In the genomic region with DNA sequence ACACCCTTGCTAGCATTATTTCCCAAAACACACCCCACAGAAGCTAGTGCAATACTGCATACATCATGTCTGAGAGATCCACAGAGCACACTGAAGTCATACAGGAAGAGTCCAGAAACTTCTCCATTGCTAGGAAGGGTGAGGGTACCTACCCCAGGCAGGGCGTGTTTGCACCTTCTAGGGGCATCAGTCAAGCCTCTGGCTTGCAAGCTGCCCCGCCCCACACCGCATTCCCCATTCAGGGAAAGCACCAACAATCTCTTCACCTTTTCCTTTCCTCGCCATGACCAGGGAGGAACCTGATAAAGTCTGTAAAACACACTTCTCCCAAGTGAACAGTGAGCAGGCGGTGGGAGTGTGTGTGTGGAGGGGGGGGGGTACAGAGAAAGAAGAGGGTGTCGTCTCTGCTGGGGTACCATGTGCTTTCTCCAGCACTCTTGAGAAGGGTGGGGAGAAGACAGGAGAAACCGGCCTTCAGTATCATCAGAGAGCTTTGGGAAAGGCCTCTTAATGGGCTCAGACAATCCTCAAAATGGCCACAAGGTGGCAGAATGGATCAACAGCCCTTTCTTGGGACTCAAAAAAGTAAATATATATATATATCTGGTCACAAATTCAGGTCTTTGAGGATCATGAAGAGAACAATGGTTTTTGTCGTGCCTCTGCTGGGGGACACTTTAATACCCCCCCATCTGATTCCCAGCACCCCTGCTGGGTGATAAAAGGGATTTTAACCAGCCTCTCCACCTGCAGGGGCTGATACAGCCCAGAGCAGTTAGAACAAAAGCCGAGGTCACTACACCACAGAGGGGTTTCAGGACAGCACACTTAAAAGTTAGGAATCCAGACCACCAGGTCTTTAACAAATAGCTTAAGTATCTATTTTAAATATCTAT, we compare ENCODE assay signal across 8 mouse cellular contexts.
DNase-seq lines count a peak whose midpoint lies in the region; ATAC-seq and TF ChIP-seq lines count a peak whose summit lies in the region.

No protein-coding gene starts in this region.

- no peak overlapping the region for H3K27ac ChIP-seq in hindbrain, embryonic 15.5 days (replicated peaks)
- H3K27ac ChIP-seq in small intestine, adult 2 months (ENCODE audit: insufficient read depth, low read depth, low read length) = no peak overlapping the region

- TF ChIP-seq CTCF in small intestine, adult 2 months (IDR thresholded peaks at IDR 0.05; ENCODE audit: extremely low read depth, insufficient read length, insufficient replicate concordance, low read depth, low read length) = peak; percentile 20; the same call in 1 of the 2 replicates

- no peaks in the 10 kb centered on the region for H3K9me3 ChIP-seq in hindbrain, embryonic 15.5 days

- H3K36me3 ChIP-seq in hindbrain, embryonic 15.5 days = no peaks in the 10 kb centered on the region
- H3K36me3 ChIP-seq in small intestine, adult 2 months (ENCODE audit: control insufficient read depth, insufficient read depth, low read length) = no peaks in the 10 kb centered on the region

- peak; percentile 67 for DNase-seq in urinary bladder, postnatal 14 days (ENCODE audit: low spot score)
- DNase-seq in urinary bladder, adult 18-20 months (ENCODE audit: low spot score in 2 of 2) = no peak
- peak; percentile 74 to 78 for DNase-seq in cerebellum, adult 18-20 months
- DNase-seq in forelimb bud, embryonic 11.5 days (ENCODE audit: low read depth, low spot score) = peak; percentile 74
- peak; percentile 42 to 64 for DNase-seq in layer of hippocampus, postnatal 25 days (ENCODE audit: extremely low spot score in 1 of 2, low spot score in 1 of 2)
- peak; percentile 80 for DNase-seq in mesoderm, embryonic 11.5 days (ENCODE audit: low read depth, low spot score)

- no peak overlapping the region for H3K4me3 ChIP-seq in hindbrain, embryonic 15.5 days
- no peak overlapping the region for H3K4me3 ChIP-seq in small intestine, adult 2 months (ENCODE audit: low read depth, low read length)

- H3K27me3 ChIP-seq in hindbrain, embryonic 15.5 days = no peaks in the 10 kb centered on the region
- no peaks in the 10 kb centered on the region for H3K27me3 ChIP-seq in small intestine, adult 2 months (ENCODE audit: control insufficient read depth, insufficient read depth, low read length)

- peak; percentile 72 for ATAC-seq in hindbrain, embryonic 15.5 days (ENCODE audit: low FRiP score, low read depth)

- WGBS in hindbrain, embryonic 15.5 days = 37% methylated on average over 9 of the region's 9 CpGs
- 23% methylated on average over 9 of the region's 9 CpGs for WGBS in small intestine, adult 2 months

- H3K4me2 ChIP-seq in hindbrain, embryonic 15.5 days = no peak overlapping the region

- H3K4me1 ChIP-seq in hindbrain, embryonic 15.5 days (replicated peaks) = peaks cover 19% of the 10 kb centered on the region
- H3K4me1 ChIP-seq in small intestine, adult 2 months (ENCODE audit: control insufficient read depth, insufficient read depth, insufficient read length, low read length) = peaks cover 19% of the 10 kb centered on the region; the same call in 1 of the 2 replicates

- H3K9ac ChIP-seq in hindbrain, embryonic 15.5 days = no peak overlapping the region

- TF ChIP-seq POLR2A in small intestine, adult 2 months (IDR thresholded peaks at IDR 0.05; ENCODE audit: low read depth, low read length) = no peak

Comparison
In these comparisons a context has a peak if more than half of its experiments do, and no peak if none do; other contexts are left out.
1. DNase-seq: peak in urinary bladder, postnatal 14 days (single experiment), cerebellum, adult 18-20 months (2 of 2), forelimb bud, embryonic 11.5 days (single experiment), layer of hippocampus, postnatal 25 days (2 of 2) and mesoderm, embryonic 11.5 days (single experiment); none in urinary bladder, adult 18-20 months (0 of 2).